In genomic region chr7:102442432-102442831, GRCm38 (mm10) we compare ENCODE assay signal across 8 mouse cellular contexts. TPM values are rescaled to one million over a fixed set of nuclear protein-coding genes. Genes with fewer than 3 reads are reported as not detected.
DNase-seq lines count a peak whose midpoint lies in the region; ATAC-seq and TF ChIP-seq lines count a peak whose summit lies in the region.

No protein-coding gene starts in this region.

- no peak for ATAC-seq in kidney, embryonic 16.5 days (ENCODE audit: low FRiP score, low TSS enrichment)
- ATAC-seq in hindbrain, embryonic 12.5 days (ENCODE audit: low FRiP score) = no peak
- no peak for ATAC-seq in midbrain, embryonic 13.5 days

- TF ChIP-seq CTCF in bone marrow macrophage, adult 2 months (IDR thresholded peaks at IDR 0.05; ENCODE audit: low read depth, low read length) = no peak

- H3K9ac ChIP-seq in kidney, embryonic 16.5 days (replicated peaks; ENCODE audit: low read length) = peak overlapping the region; percentile 93
- H3K9ac ChIP-seq in hindbrain, embryonic 12.5 days = peak overlapping the region; percentile 85
- peak overlapping the region; percentile 85 for H3K9ac ChIP-seq in midbrain, embryonic 13.5 days (replicated peaks)

- peaks cover 25% of the 10 kb centered on the region for H3K36me3 ChIP-seq in kidney, embryonic 16.5 days (ENCODE audit: insufficient read depth, low read length)
- H3K36me3 ChIP-seq in hindbrain, embryonic 12.5 days = peaks cover 16% of the 10 kb centered on the region
- peaks cover 27% of the 10 kb centered on the region for H3K36me3 ChIP-seq in midbrain, embryonic 13.5 days

- no peaks in the 10 kb centered on the region for H3K9me3 ChIP-seq in kidney, embryonic 16.5 days (ENCODE audit: low read length)
- H3K9me3 ChIP-seq in hindbrain, embryonic 12.5 days (replicated peaks) = no peaks in the 10 kb centered on the region
- no peaks in the 10 kb centered on the region for H3K9me3 ChIP-seq in midbrain, embryonic 13.5 days

- no peak for TF ChIP-seq POLR2A in bone marrow macrophage, adult 2 months (IDR thresholded peaks at IDR 0.05; ENCODE audit: borderline replicate concordance, low read depth, low read length)

- H3K27ac ChIP-seq in kidney, embryonic 16.5 days (ENCODE audit: low read length) = peak overlapping the region; percentile 92
- peak overlapping the region; percentile 47; the same call in 1 of the 2 replicates for H3K27ac ChIP-seq in bone marrow macrophage, adult 2 months (ENCODE audit: insufficient read depth, low read depth, low read length)
- no peak overlapping the region for H3K27ac ChIP-seq in hindbrain, embryonic 12.5 days
- H3K27ac ChIP-seq in midbrain, embryonic 13.5 days = no peak overlapping the region; the same call in 1 of the 2 replicates

- peak overlapping the region; percentile 91 for H3K4me3 ChIP-seq in kidney, embryonic 16.5 days (ENCODE audit: low read length)
- peak overlapping the region; percentile 99 for H3K4me3 ChIP-seq in bone marrow macrophage, adult 2 months (ENCODE audit: insufficient read depth, low read length)
- peak overlapping the region; percentile 87 for H3K4me3 ChIP-seq in hindbrain, embryonic 12.5 days
- peak overlapping the region; percentile 89 for H3K4me3 ChIP-seq in midbrain, embryonic 13.5 days (replicated peaks)

- 0% methylated on average over 4 of the region's 4 CpGs for WGBS in kidney, embryonic 16.5 days
- WGBS in hindbrain, embryonic 12.5 days = 1% methylated on average over 4 of the region's 4 CpGs
- WGBS in midbrain, embryonic 13.5 days = 0% methylated on average over 4 of the region's 4 CpGs

- peaks cover 15% of the 10 kb centered on the region for H3K4me1 ChIP-seq in kidney, embryonic 16.5 days (ENCODE audit: insufficient read depth, low read length)
- H3K4me1 ChIP-seq in bone marrow macrophage, adult 2 months (ENCODE audit: control insufficient read depth, insufficient read depth, low read length) = peaks cover 8% of the 10 kb centered on the region
- H3K4me1 ChIP-seq in hindbrain, embryonic 12.5 days = peaks cover 16% of the 10 kb centered on the region
- peaks cover 24% of the 10 kb centered on the region for H3K4me1 ChIP-seq in midbrain, embryonic 13.5 days (replicated peaks)

- peak overlapping the region; percentile 73 for H3K4me2 ChIP-seq in kidney, embryonic 16.5 days (replicated peaks; ENCODE audit: low read depth, low read length)
- peak overlapping the region; percentile 78 for H3K4me2 ChIP-seq in hindbrain, embryonic 12.5 days (replicated peaks)
- H3K4me2 ChIP-seq in midbrain, embryonic 13.5 days (replicated peaks) = peak overlapping the region; percentile 79

- DNase-seq in kidney, postnatal 25 days = no peak
- no peak for DNase-seq in spleen, postnatal 36 days (ENCODE audit: low spot score in 2 of 2)
- no peak for DNase-seq in ovary, postnatal 10 days (ENCODE audit: low spot score)
- DNase-seq in adrenal gland, postnatal 36 days = no peak

- H3K27me3 ChIP-seq in kidney, embryonic 16.5 days (ENCODE audit: insufficient read depth, low read length) = no peaks in the 10 kb centered on the region
- H3K27me3 ChIP-seq in hindbrain, embryonic 12.5 days = peaks cover 3% of the 10 kb centered on the region; the same call in 1 of the 2 replicates
- H3K27me3 ChIP-seq in midbrain, embryonic 13.5 days = peaks cover 18% of the 10 kb centered on the region

RNA-seq across cellular contexts. Expression of gene Rrm1, which starts 0.9 kb away (rescaled TPM):
- 169 and 181 TPM in 2 replicates for polyA plus RNA-seq in kidney, embryonic 16.5 days (2015; fragmentation: Nextera tagmentation; extraction: Ambion mirVana)
- 78.4 and 85.5 TPM in 2 replicates for polyA plus RNA-seq in bone marrow macrophage, adult 2 months (2012; ENCODE audit: insufficient read depth, insufficient read length, missing spikeins)
- polyA plus RNA-seq in hindbrain, embryonic 12.5 days (2016; fragmentation: Nextera tagmentation; extraction: Ambion mirVana) = 114 and 116 TPM in 2 replicates
- 85.6 and 86.3 TPM in 2 replicates for polyA plus RNA-seq in midbrain, embryonic 13.5 days (2015; fragmentation: Nextera tagmentation; extraction: Ambion mirVana)
- total RNA-seq in adrenal gland, postnatal 36 days (2021) = 10 to 100 TPM; 19.2 to 21.4 TPM

RNA-seq across cellular contexts. Expression of gene Olfr543, which starts 39.0 kb away (rescaled TPM):
- polyA plus RNA-seq in kidney, embryonic 16.5 days (2015; fragmentation: Nextera tagmentation; extraction: Ambion mirVana) = 0.41 and 0.51 TPM in 2 replicates
- not detected in 2 replicates for polyA plus RNA-seq in bone marrow macrophage, adult 2 months (2012; ENCODE audit: insufficient read depth, insufficient read length, missing spikeins)
- polyA plus RNA-seq in hindbrain, embryonic 12.5 days (2016; fragmentation: Nextera tagmentation; extraction: Ambion mirVana) = 0.31 and 0.55 TPM in 2 replicates
- 0.55 and 0.59 TPM in 2 replicates for polyA plus RNA-seq in midbrain, embryonic 13.5 days (2015; fragmentation: Nextera tagmentation; extraction: Ambion mirVana)
- not detected for total RNA-seq in adrenal gland, postnatal 36 days (2021)

RNA-seq across cellular contexts. Expression of gene Olfr544, which starts 45.7 kb away (rescaled TPM):
- polyA plus RNA-seq in kidney, embryonic 16.5 days (2015; fragmentation: Nextera tagmentation; extraction: Ambion mirVana) = 0.18 TPM in 1 of 2 replicates, not detected in the other
- polyA plus RNA-seq in bone marrow macrophage, adult 2 months (2012; ENCODE audit: insufficient read depth, insufficient read length, missing spikeins) = not detected in 2 replicates
- 0.15 and 0.20 TPM in 2 replicates for polyA plus RNA-seq in hindbrain, embryonic 12.5 days (2016; fragmentation: Nextera tagmentation; extraction: Ambion mirVana)
- 0.16 and 0.19 TPM in 2 replicates for polyA plus RNA-seq in midbrain, embryonic 13.5 days (2015; fragmentation: Nextera tagmentation; extraction: Ambion mirVana)
- not detected for total RNA-seq in adrenal gland, postnatal 36 days (2021)

RNA-seq across cellular contexts. Expression of gene Olfr545, which starts 56.9 kb away (rescaled TPM):
- 0.08 TPM in 1 of 2 replicates, not detected in the other for polyA plus RNA-seq in kidney, embryonic 16.5 days (2015; fragmentation: Nextera tagmentation; extraction: Ambion mirVana)
- not detected in 2 replicates for polyA plus RNA-seq in bone marrow macrophage, adult 2 months (2012; ENCODE audit: insufficient read depth, insufficient read length, missing spikeins)
- 0.17 and 0.22 TPM in 2 replicates for polyA plus RNA-seq in hindbrain, embryonic 12.5 days (2016; fragmentation: Nextera tagmentation; extraction: Ambion mirVana)
- polyA plus RNA-seq in midbrain, embryonic 13.5 days (2015; fragmentation: Nextera tagmentation; extraction: Ambion mirVana) = 0.30 and 0.41 TPM in 2 replicates
- total RNA-seq in adrenal gland, postnatal 36 days (2021) = not detected

Comparison
In these comparisons a context has a peak if more than half of its experiments do, and no peak if none do; other contexts are left out.
1. H3K27ac ChIP-seq: peak in kidney, embryonic 16.5 days (single experiment) and bone marrow macrophage, adult 2 months (single experiment); none in hindbrain, embryonic 12.5 days (single experiment) and midbrain, embryonic 13.5 days (single experiment).
2. Peak in every context shown above with its lines, with median percentiles within 50 percentile points of each other: H3K4me2 ChIP-seq, H3K4me3 ChIP-seq and H3K9ac ChIP-seq.